Mouse (Mus musculus) embryonic facial prominence, embryonic 13.5 days (tissue): ENCODE measurements around the gene Omd. TPM values are rescaled to one million over a fixed set of nuclear protein-coding genes. Genes with fewer than 3 reads are reported as not detected.
"Not testable (repeated sequence)": the region's sequence is repeated elsewhere in the genome, so short reads cannot be mapped to it uniquely, and the experiment has no call there.

Experiments used
- ATAC-seq: fragments of 200-750 bp; cut with Nextera tagmentation; 2 replicates; pipeline ENCODE4 v1.8.0; 2017; ENCODE audit warnings: low read depth; ENCODE audit not compliant: insufficient number of reproducible peaks, insufficient read depth, low FRiP score, low TSS enrichment
- H3K27ac ChIP-seq: fragments of 300-500 bp; sonication (generic); 2 replicates; pipeline ENCODE4 v1.5.1; 2015; ENCODE audit warnings: moderate library complexity, mild to moderate bottlenecking, inconsistent platforms
- H3K27me3 ChIP-seq: fragments of 300-500 bp; sonication (generic); 2 replicates; pipeline ENCODE4 v1.6.1; 2015; ENCODE audit warnings: mild to moderate bottlenecking, inconsistent platforms
- H3K36me3 ChIP-seq: fragments of 300-500 bp; sonication (generic); 2 replicates; pipeline ENCODE4 v1.6.1; 2015; ENCODE audit warnings: mild to moderate bottlenecking, inconsistent platforms
- H3K4me1 ChIP-seq: fragments of 300-500 bp; sonication (generic); 2 replicates; pipeline ENCODE4 v1.6.1; 2015; ENCODE audit warnings: inconsistent platforms
- H3K4me2 ChIP-seq: fragments of 300-500 bp; sonication (generic); 2 replicates; pipeline ENCODE4 v1.6.1; 2015; ENCODE audit warnings: moderate library complexity, mild to moderate bottlenecking, inconsistent platforms
- H3K4me3 ChIP-seq: fragments of 300-500 bp; sonication (generic); 2 replicates; pipeline ENCODE4 v1.5.1; 2015; ENCODE audit warnings: mild to moderate bottlenecking, inconsistent platforms
- H3K9ac ChIP-seq: fragments of 300-500 bp; sonication (generic); 2 replicates; pipeline ENCODE4 v1.6.1; 2015; ENCODE audit warnings: mild to moderate bottlenecking, inconsistent platforms
- H3K9me3 ChIP-seq: fragments of 300-500 bp; sonication (generic); 2 replicates; pipeline ENCODE4 v1.6.1; 2016; ENCODE audit warnings: inconsistent platforms
- WGBS: fragments of 180-500 bp; shearing (Covaris S2); methylation state at CpG from one replicate; pipeline ENCODE4 v1.1.7; 2015; ENCODE audit warnings: mixed read lengths; 5-methylcytosine and 5-hydroxymethylcytosine counted together
- polyA plus RNA-seq: library from polyadenylated mRNA; unstranded; fragments of >200 nt; fragmentation: Nextera tagmentation; extraction: Ambion mirVana; gene quantifications from 2 replicates; pipeline ENCODE4 v1.2.1, GENCODE M21; 2015

Omd gene
- polyA plus RNA-seq, 1 experiment from 2014 or later, result 18.8 TPM

GRCm38 (mm10) chr13:49559185-49559584, 23.1 kb upstream of the Omd start:
- H3K9me3 ChIP-seq, result no peaks in the 10 kb centered on the region
- no peaks in the 10 kb centered on the region for H3K27me3 ChIP-seq
- H3K9ac ChIP-seq, result no peak overlapping the region
- H3K36me3 ChIP-seq, result no peaks in the 10 kb centered on the region
- no peak overlapping the region for H3K27ac ChIP-seq
- no peak overlapping the region for H3K4me3 ChIP-seq
- ATAC-seq, result no peak
- no peak overlapping the region for H3K4me2 ChIP-seq
- WGBS, result 29% methylated on average over 2 of the region's 2 CpGs
- no peaks in the 10 kb centered on the region for H3K4me1 ChIP-seq

GRCm38 (mm10) chr13:49560886-49561285, 21.4 kb upstream of the Omd start:
- no peak overlapping the region for H3K27ac ChIP-seq
- no peak overlapping the region for H3K9ac ChIP-seq
- no peak overlapping the region for H3K4me2 ChIP-seq
- no peak for ATAC-seq
- H3K4me3 ChIP-seq, result no peak overlapping the region
- H3K36me3 ChIP-seq, result no peaks in the 10 kb centered on the region
- WGBS, result 65% methylated on average over 2 of the region's 2 CpGs
- H3K4me1 ChIP-seq, result no peaks in the 10 kb centered on the region
- no peaks in the 10 kb centered on the region for H3K27me3 ChIP-seq
- no peaks in the 10 kb centered on the region for H3K9me3 ChIP-seq

- Histone ChIP-seq H3K27ac (no peak overlapping the region), H3K4me2 (no peak overlapping the region), H3K4me1 (no peaks in the 10 kb centered on the region), H3K27me3 (no peaks in the 10 kb centered on the region), H3K9ac (no peak overlapping the region), H3K9me3 (no peaks in the 10 kb centered on the region), H3K36me3 (no peaks in the 10 kb centered on the region), H3K4me3 (no peak overlapping the region)
- ATAC-seq, result no peak
- 91% methylated on average over 1 of the region's 1 CpGs for WGBS
These were observed 17.9 kb upstream of the Omd start for GRCm38 (mm10) chr13:49564347-49564746.

- Histone ChIP-seq H3K9ac (no peak overlapping the region), H3K9me3 (no peaks in the 10 kb centered on the region), H3K36me3 (no peaks in the 10 kb centered on the region), H3K27ac (no peak overlapping the region), H3K4me1 (peaks cover 16% of the 10 kb centered on the region; the same call in 1 of the 2 replicates), H3K4me2 (no peak overlapping the region), H3K27me3 (no peaks in the 10 kb centered on the region), H3K4me3 (no peak overlapping the region)
- ATAC-seq, result no peak
- 71% methylated on average over 3 of the region's 3 CpGs for whole genome bisulfite sequencing
These were observed 11.9 kb upstream of the Omd start for GRCm38 (mm10) chr13:49570371-49570770.

- Histone ChIP-seq H3K4me1 (peaks cover 16% of the 10 kb centered on the region; the same call in 1 of the 2 replicates), H3K4me2 (no peak overlapping the region), H3K9me3 (no peaks in the 10 kb centered on the region), H3K27me3 (no peaks in the 10 kb centered on the region), H3K36me3 (no peaks in the 10 kb centered on the region), H3K9ac (no peak overlapping the region), H3K4me3 (no peak overlapping the region), H3K27ac (peak overlapping the region; percentile 17; the same call in 1 of the 2 replicates)
- ATAC-seq, result no peak
- 77% methylated on average over 2 of the region's 2 CpGs for WGBS
These were observed 10.8 kb upstream of the Omd start for GRCm38 (mm10) chr13:49571418-49571817.

- Histone ChIP-seq H3K4me1 (peaks cover 16% of the 10 kb centered on the region), H3K4me3 (no peak overlapping the region), H3K9me3 (no peaks in the 10 kb centered on the region), H3K36me3 (no peaks in the 10 kb centered on the region), H3K27me3 (no peaks in the 10 kb centered on the region), H3K9ac (0 out of 2 replicates have a peak overlapping the region, but pooled peaks have one; percentile 16), H3K27ac (peak overlapping the region; percentile 84), H3K4me2 (peak overlapping the region; percentile 24)
- ATAC-seq, result no peak
These were observed 1.6 kb downstream of the Omd start for GRCm38 (mm10) chr13:49583859-49584258.

- peaks cover 16% of the 10 kb centered on the region for H3K4me1 ChIP-seq
- H3K4me2 ChIP-seq, result peak overlapping the region; percentile 24
- H3K4me3 ChIP-seq, result no peak overlapping the region
- 0 out of 2 replicates have a peak overlapping the region, but pooled peaks have one; percentile 16 for H3K9ac ChIP-seq
- no peak for ATAC-seq
- H3K9me3 ChIP-seq, result no peaks in the 10 kb centered on the region
- WGBS, result 51% methylated on average over 8 of the region's 8 CpGs
- no peaks in the 10 kb centered on the region for H3K27me3 ChIP-seq
- peak overlapping the region; percentile 84 for H3K27ac ChIP-seq
- H3K36me3 ChIP-seq, result no peaks in the 10 kb centered on the region
These were observed 2.2 kb downstream of the Omd start for GRCm38 (mm10) chr13:49584307-49585005.

- no peak overlapping the region for H3K4me2 ChIP-seq
- H3K9ac ChIP-seq, result no peak overlapping the region
- no peaks in the 10 kb centered on the region for H3K27me3 ChIP-seq
- no peaks in the 10 kb centered on the region for H3K36me3 ChIP-seq
- H3K4me1 ChIP-seq, result peaks cover 15% of the 10 kb centered on the region
- H3K27ac ChIP-seq, result no peak overlapping the region
- H3K4me3 ChIP-seq, result no peak overlapping the region
- no peak for ATAC-seq
- no peaks in the 10 kb centered on the region for H3K9me3 ChIP-seq
- 95% methylated on average over 6 of the region's 6 CpGs for WGBS
These were observed 3.8 kb downstream of the Omd start for GRCm38 (mm10) chr13:49586062-49586461.

GRCm38 (mm10) chr13:49602541-49602940, 20.3 kb downstream of the Omd start:
- H3K4me2 ChIP-seq, H3K27me3 ChIP-seq, ATAC-seq, H3K27ac ChIP-seq, H3K9ac ChIP-seq, H3K4me1 ChIP-seq, H3K9me3 ChIP-seq, H3K4me3 ChIP-seq, H3K36me3 ChIP-seq: not testable (repeated sequence)
- 65% methylated on average over 2 of the region's 2 CpGs for WGBS

- no peak overlapping the region for H3K4me2 ChIP-seq
- H3K9ac ChIP-seq, result no peak overlapping the region
- no peaks in the 10 kb centered on the region for H3K36me3 ChIP-seq
- H3K9me3 ChIP-seq, result no peaks in the 10 kb centered on the region
- no peaks in the 10 kb centered on the region for H3K27me3 ChIP-seq
- 0 out of 2 replicates have a peak, but pooled peaks cover 3% of the 10 kb centered on the region for H3K4me1 ChIP-seq
- H3K27ac ChIP-seq, result no peak overlapping the region
- no peak for ATAC-seq
- no peak overlapping the region for H3K4me3 ChIP-seq
These were observed 21.3 kb downstream of the Omd start for GRCm38 (mm10) chr13:49603603-49604002.

- 0 out of 2 replicates have a peak, but pooled peaks have one; percentile 59 for ATAC-seq
- H3K4me2 ChIP-seq, result peak within 1 kb of the TSS; percentile 51
These were observed 25.5 kb downstream of the Omd start, which contains the start of gene Ogn for GRCm38 (mm10) chr13:49607714-49608113. Ogn (plus strand) TSS chr13:49608046.

More at GRCm38 (mm10) chr13:49607714-49608113, 25.5 kb downstream of the Omd start, which contains the start of gene Ogn:
- H3K36me3 ChIP-seq, result no peaks in the 10 kb centered on the region
- WGBS, result 17% methylated on average over 4 of the region's 4 CpGs
- H3K9ac ChIP-seq, result peak within 1 kb of the TSS; percentile 61; the same call in 1 of the 2 replicates
- peaks cover 3% of the 10 kb centered on the region; the same call in 1 of the 2 replicates for H3K4me1 ChIP-seq
- H3K9me3 ChIP-seq, result no peaks in the 10 kb centered on the region
- no peaks in the 10 kb centered on the region for H3K27me3 ChIP-seq
- H3K4me3 ChIP-seq, result peak within 1 kb of the TSS; percentile 35
- H3K27ac ChIP-seq, result peak within 1 kb of the TSS; percentile 82
